Comparison of ENCODE assay signal across 36 mouse cellular contexts in the genomic region with DNA sequence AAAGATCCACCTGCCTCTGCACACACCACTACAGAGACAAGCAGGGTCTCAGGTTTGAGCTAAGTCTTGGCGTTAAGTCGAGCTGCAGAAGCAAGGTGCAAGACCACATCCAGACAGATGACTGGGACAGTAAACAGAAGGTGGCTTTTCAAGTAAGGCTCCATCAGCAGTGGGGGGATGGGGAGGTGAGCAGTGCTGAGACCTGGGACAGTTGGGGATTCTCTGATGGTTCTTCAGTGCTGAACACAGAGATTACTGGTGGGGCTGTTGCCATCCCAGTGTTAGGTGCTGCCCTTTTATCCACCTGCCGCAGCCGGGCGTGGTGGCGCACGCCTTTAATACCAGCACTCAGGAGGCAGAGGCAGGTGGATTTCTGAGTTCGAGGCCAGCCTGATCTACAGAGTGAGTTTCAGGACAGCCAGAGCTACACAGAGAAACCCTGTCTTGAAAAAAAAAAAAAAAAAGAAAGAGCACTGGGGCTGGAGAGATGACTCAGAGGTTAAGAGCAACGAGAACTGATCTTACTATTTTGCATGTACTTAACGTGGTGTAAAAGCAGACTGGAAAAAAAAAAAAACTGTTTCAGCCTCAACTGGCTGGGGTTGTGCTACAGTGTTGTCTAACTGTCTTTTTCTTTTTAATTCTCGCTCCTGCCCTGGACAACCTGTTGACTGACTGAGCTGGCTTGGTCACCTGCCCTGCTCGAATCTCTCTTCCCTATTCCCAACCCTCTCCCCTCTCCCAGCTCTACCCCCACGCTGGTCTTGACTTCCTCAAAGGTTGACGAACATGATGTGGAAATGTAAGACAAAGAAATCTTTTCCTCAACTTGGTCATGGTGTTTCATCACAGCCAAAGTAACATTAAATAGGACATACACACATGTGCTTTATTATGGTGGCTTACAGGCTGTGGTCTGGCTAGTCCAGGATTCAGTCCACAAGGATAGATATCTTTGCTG. TPM values are rescaled to one million over a fixed set of nuclear protein-coding genes. Genes with fewer than 3 reads are reported as not detected.
DNase-seq lines count a peak whose midpoint lies in the region; ATAC-seq and TF ChIP-seq lines count a peak whose summit lies in the region.
"Had no signal": no experiment of that assay in that cellular context is flagged by ENCODE, and none has a peak within 500 bp of the region (broad histone marks: within the 10 kb centered on the region; RNA-seq: fewer than 3 reads in every experiment).

No protein-coding gene starts in this region.

- DNase-seq in heart, adult 11 months: peak; percentile 90
- DNase-seq in heart, postnatal 10 days: no peak
- DNase-seq in ES-CJ7 (ENCODE audit: low read depth, low spot score): peak; percentile 54
- DNase-seq in limb, embryonic 10.5 days (ENCODE audit: low spot score): no peak
- DNase-seq in embryo, embryonic 11 days: no peak
- DNase-seq in thymus, adult 2 months: no peak
- DNase-seq: adrenal gland, postnatal 14 days; cerebellum, adult 9-10 months; gastrocnemius, adult 2 months; kidney, postnatal 25 days; midbrain, embryonic 14.5 days; right cerebral cortex, adult 18-20 months; thymus, adult 18-20 months; thymus, postnatal 4 days had no signal

- no peaks in the 10 kb centered on the region for H3K27me3 ChIP-seq in limb, embryonic 10.5 days (ENCODE audit: low read depth, poor library complexity, severe bottlenecking)
- H3K27me3 ChIP-seq in thymus, adult 2 months (ENCODE audit: control insufficient read depth, insufficient read depth, low read length): no peaks in the 10 kb centered on the region
- H3K27me3 ChIP-seq: forebrain, embryonic 13.5 days; liver, embryonic 15.5 days; megakaryocyte, embryonic 14.5 days; neural tube, embryonic 13.5 days had no signal

- no peaks in the 10 kb centered on the region for H3K9me3 ChIP-seq in limb, embryonic 10.5 days (replicated peaks)
- H3K9me3 ChIP-seq: forebrain, embryonic 13.5 days; liver, embryonic 15.5 days; megakaryocyte, embryonic 14.5 days; neural tube, embryonic 13.5 days had no signal

- H3K4me3 ChIP-seq in limb, embryonic 10.5 days: no peak overlapping the region
- no peak overlapping the region for H3K4me3 ChIP-seq in thymus, adult 2 months (ENCODE audit: control insufficient read depth, insufficient read depth, low read length)
- H3K4me3 ChIP-seq: forebrain, embryonic 13.5 days; gastrocnemius, adult 2 months; liver, embryonic 15.5 days; megakaryocyte, embryonic 14.5 days; myocyte; neural tube, embryonic 13.5 days had no signal

- no peaks in the 10 kb centered on the region for H3K36me3 ChIP-seq in limb, embryonic 10.5 days
- H3K36me3 ChIP-seq in thymus, adult 2 months (ENCODE audit: control insufficient read depth, insufficient read depth, low read length): no peaks in the 10 kb centered on the region
- H3K36me3 ChIP-seq: liver, embryonic 15.5 days; neural tube, embryonic 13.5 days had no signal

- TF ChIP-seq CTCF in thymus, adult 2 months (IDR thresholded peaks at IDR 0.05; ENCODE audit: borderline replicate concordance, control insufficient read depth, extremely low read depth, insufficient read depth, low read length, poor library complexity): no peak

- ATAC-seq in common myeloid progenitor, adult 5-6 weeks (replicated peaks; ENCODE audit: low read depth, poor library complexity, severe bottlenecking): peak; percentile 57
- ATAC-seq in megakaryocyte-erythroid progenitor cell, adult 5-6 weeks (replicated peaks; ENCODE audit: low FRiP score, low TSS enrichment, poor library complexity, severe bottlenecking): peak; percentile 50; the same call in 1 of the 2 replicates
- ATAC-seq: CD4-positive, CD25-positive, alpha-beta regulatory T cell, adult 4 months; forebrain, embryonic 13.5 days; hindbrain, postnatal 0 days; intestine, embryonic 16.5 days; lung, postnatal 0 days had no signal

- H3K27ac ChIP-seq in limb, embryonic 10.5 days: no peak overlapping the region
- no peak overlapping the region for H3K27ac ChIP-seq in thymus, adult 2 months (ENCODE audit: control insufficient read depth, insufficient read depth, low read length)
- H3K27ac ChIP-seq: forebrain, embryonic 13.5 days; gastrocnemius, adult 2 months; hindbrain, postnatal 0 days; liver, embryonic 15.5 days; neural tube, embryonic 13.5 days had no signal

- intact Hi-C loops in heart, postnatal 10 days (cut with DNase I): no loop called here

- 85% methylated on average over 14 of the region's 14 CpGs for WGBS in limb, embryonic 10.5 days
- 78% methylated on average over 14 of the region's 14 CpGs for WGBS in thymus, adult 2 months

- TF ChIP-seq POLR2A in thymus, adult 2 months (IDR thresholded peaks at IDR 0.05; ENCODE audit: control insufficient read depth, extremely low read depth, insufficient read depth, low read length, poor library complexity): no peak

- H3K4me1 ChIP-seq in limb, embryonic 10.5 days: peaks cover 8% of the 10 kb centered on the region
- H3K4me1 ChIP-seq in thymus, adult 2 months (replicated peaks; ENCODE audit: control insufficient read depth, insufficient read depth, low read length): no peaks in the 10 kb centered on the region

RNA-seq across cellular contexts. Expression of gene Ifitm6, which starts 4.0 kb away (rescaled TPM):
- total RNA-seq in heart, postnatal 10 days (2021): under 1 TPM in 1 of 2 experiments, not detected in 1; 0.69 TPM
- 8.2 TPM in 1 of 2 replicates, not detected in the other for total RNA-seq in common myeloid progenitor, adult 5-6 weeks (2017)
- not detected in 2 replicates for total RNA-seq in megakaryocyte-erythroid progenitor cell, adult 5-6 weeks (2014; fragmentation: Nextera tagmentation)
- 25.3 TPM in 1 of 2 replicates, not detected in the other for total RNA-seq in megakaryocyte-erythroid progenitor cell, adult 5-6 weeks (2017)
- 0.31 TPM in 1 of 2 replicates, not detected in the other for polyA plus RNA-seq in limb, embryonic 10.5 days (2016; fragmentation: Nextera tagmentation; extraction: Ambion mirVana)
- polyA plus RNA-seq in thymus, adult 2 months (2012; rRNA removed): 4.7 and 5.9 TPM in 2 replicates
- total RNA-seq: gastrocnemius, adult 2 months had no signal
- polyA plus RNA-seq: CD4-positive, CD25-positive, alpha-beta regulatory T cell, adult 4 months; forebrain, embryonic 13.5 days; hindbrain, embryonic 11.5 days; limb, embryonic 11.5 days had no signal

RNA-seq across cellular contexts. Expression of gene Gm17387, which starts 7.2 kb away (rescaled TPM):
- not detected for total RNA-seq in heart, postnatal 10 days (2021)
- not detected in 2 replicates for total RNA-seq in common myeloid progenitor, adult 5-6 weeks (2017)
- not detected in 2 replicates for total RNA-seq in megakaryocyte-erythroid progenitor cell, adult 5-6 weeks (2014; fragmentation: Nextera tagmentation)
- total RNA-seq in megakaryocyte-erythroid progenitor cell, adult 5-6 weeks (2017): not detected in 2 replicates
- not detected in 2 replicates for polyA plus RNA-seq in limb, embryonic 10.5 days (2016; fragmentation: Nextera tagmentation; extraction: Ambion mirVana)
- polyA plus RNA-seq in thymus, adult 2 months (2012; rRNA removed): not detected in 2 replicates
- total RNA-seq: adrenal gland, postnatal 14 days; gastrocnemius, adult 2 months; hindbrain, postnatal 0 days; left cerebral cortex, adult 8-10 months had no signal
- polyA plus RNA-seq: CD4-positive, CD25-positive, alpha-beta regulatory T cell, adult 4 months; cortical plate, adult 2 months; embryonic facial prominence, embryonic 14.5 days; forebrain, embryonic 13.5 days; frontal cortex, adult 2 months; gonadal fat pad, adult 2 months; heart, embryonic 11.5 days; heart, postnatal 0 days; hindbrain, embryonic 11.5 days; hindbrain, postnatal 0 days; intestine, embryonic 16.5 days; kidney, embryonic 14.5 days; limb, embryonic 11.5 days; liver, embryonic 15.5 days; lung, postnatal 0 days; midbrain, embryonic 14.5 days; myocyte; neural tube, embryonic 13.5 days; stomach, embryonic 16.5 days had no signal

RNA-seq across cellular contexts. Expression of gene Ifitm3, which starts 11.2 kb away (rescaled TPM):
- 100 to 1,000 TPM; 104 to 117 TPM for total RNA-seq in heart, postnatal 10 days (2021)
- 143 and 146 TPM in 2 replicates for total RNA-seq in common myeloid progenitor, adult 5-6 weeks (2017)
- total RNA-seq in megakaryocyte-erythroid progenitor cell, adult 5-6 weeks (2014; fragmentation: Nextera tagmentation): 53.9 and 67.3 TPM in 2 replicates
- total RNA-seq in megakaryocyte-erythroid progenitor cell, adult 5-6 weeks (2017): 54.1 and 55.3 TPM in 2 replicates
- polyA plus RNA-seq in limb, embryonic 10.5 days (2016; fragmentation: Nextera tagmentation; extraction: Ambion mirVana): 54.0 and 56.4 TPM in 2 replicates
- 309 and 397 TPM in 2 replicates for polyA plus RNA-seq in thymus, adult 2 months (2012; rRNA removed)

RNA-seq across cellular contexts. Expression of gene B4galnt4, which starts 39.1 kb away (rescaled TPM):
- total RNA-seq in heart, postnatal 10 days (2021): under 1 TPM in 1 of 2 experiments, not detected in 1; 0.22 TPM
- total RNA-seq in common myeloid progenitor, adult 5-6 weeks (2017): 0.19 and 0.82 TPM in 2 replicates
- 0.20 and 0.70 TPM in 2 replicates for total RNA-seq in megakaryocyte-erythroid progenitor cell, adult 5-6 weeks (2014; fragmentation: Nextera tagmentation)
- total RNA-seq in megakaryocyte-erythroid progenitor cell, adult 5-6 weeks (2017): not detected in 2 replicates
- polyA plus RNA-seq in limb, embryonic 10.5 days (2016; fragmentation: Nextera tagmentation; extraction: Ambion mirVana): 26.2 and 30.7 TPM in 2 replicates
- polyA plus RNA-seq in thymus, adult 2 months (2012; rRNA removed): 1.4 and 1.6 TPM in 2 replicates

RNA-seq across cellular contexts. Expression of gene Ifitm1, which starts 54.7 kb away (rescaled TPM):
- 1 to 10 TPM; 2.4 to 3.8 TPM for total RNA-seq in heart, postnatal 10 days (2021)
- 120 and 124 TPM in 2 replicates for total RNA-seq in common myeloid progenitor, adult 5-6 weeks (2017)
- 37.2 and 54.3 TPM in 2 replicates for total RNA-seq in megakaryocyte-erythroid progenitor cell, adult 5-6 weeks (2014; fragmentation: Nextera tagmentation)
- 20.9 and 50.8 TPM in 2 replicates for total RNA-seq in megakaryocyte-erythroid progenitor cell, adult 5-6 weeks (2017)
- polyA plus RNA-seq in limb, embryonic 10.5 days (2016; fragmentation: Nextera tagmentation; extraction: Ambion mirVana): 27.9 and 43.1 TPM in 2 replicates
- 39.0 and 60.9 TPM in 2 replicates for polyA plus RNA-seq in thymus, adult 2 months (2012; rRNA removed)
- polyA plus RNA-seq: CD4-positive, CD25-positive, alpha-beta regulatory T cell, adult 4 months had no signal

Comparison
In these comparisons a context has a peak if more than half of its experiments do, and no peak if none do; other contexts are left out.
1. DNase-seq: peak in heart, adult 11 months (single experiment) and ES-CJ7 (single experiment); none in heart, postnatal 10 days (0 of 2), limb, embryonic 10.5 days (single experiment), embryo, embryonic 11 days (single experiment) and thymus, adult 2 months (single experiment).